Mouse (Mus musculus): ENCODE measurements at regions not wholly inside any gene's neighbourhood (a gene's known extent, or its start where the extent isn't known, plus 50 kb on each side); places are given as distances from the start of the nearest gene placed in this dataset.
"Not testable (repeated sequence)": the region's sequence is repeated elsewhere in the genome, so short reads cannot be mapped to it uniquely, and the experiment has no call there.

- H3K27ac ChIP-seq (ENCODE audit: insufficient read depth, low read length): no peak overlapping the region
- peaks cover 17% of the 10 kb centered on the region for H3K4me1 ChIP-seq (ENCODE audit: control insufficient read depth, insufficient read depth, low read length)
- TF ChIP-seq CTCF (IDR thresholded peaks at IDR 0.05; ENCODE audit: borderline replicate concordance, insufficient read depth, low read length): no peak
- TF ChIP-seq POLR2A (IDR thresholded peaks at IDR 0.05; ENCODE audit: low read depth, low read length): no peak
- no peak overlapping the region for H3K4me3 ChIP-seq (ENCODE audit: insufficient read depth, low read length)
These were observed 130.0 kb upstream of the Haao start for GRCm38 (mm10) chr17:83977725-83978124.

GRCm38 (mm10) chr17:83975813-83976212 is 128.1 kb upstream of the Haao start:
- Histone ChIP-seq H3K27ac (ENCODE audit: insufficient read depth, low read length) (no peak overlapping the region), H3K4me1 (ENCODE audit: control insufficient read depth, insufficient read depth, low read length) (peaks cover 11% of the 10 kb centered on the region), H3K4me3 (ENCODE audit: insufficient read depth, low read length) (no peak overlapping the region)
- TF ChIP-seq CTCF (IDR thresholded peaks at IDR 0.05; ENCODE audit: borderline replicate concordance, insufficient read depth, low read length): no peak
- TF ChIP-seq POLR2A (IDR thresholded peaks at IDR 0.05; ENCODE audit: low read depth, low read length): no peak

GRCm38 (mm10) chr17:83973461-83974350 is 125.9 kb upstream of the Haao start:
- Histone ChIP-seq H3K4me1 (ENCODE audit: control insufficient read depth, insufficient read depth, low read length) (peaks cover under 1% of the 10 kb centered on the region; the same call in 1 of the 2 replicates), H3K4me3 (ENCODE audit: insufficient read depth, low read length) (no peak overlapping the region), H3K27ac (ENCODE audit: insufficient read depth, low read length) (no peak overlapping the region)
- no peak for TF ChIP-seq POLR2A (IDR thresholded peaks at IDR 0.05; ENCODE audit: low read depth, low read length)
- 0 out of 2 replicates have a peak, but pooled peaks have one; percentile 29 for TF ChIP-seq CTCF (IDR thresholded peaks at IDR 0.05; ENCODE audit: borderline replicate concordance, insufficient read depth, low read length)

DNA sequence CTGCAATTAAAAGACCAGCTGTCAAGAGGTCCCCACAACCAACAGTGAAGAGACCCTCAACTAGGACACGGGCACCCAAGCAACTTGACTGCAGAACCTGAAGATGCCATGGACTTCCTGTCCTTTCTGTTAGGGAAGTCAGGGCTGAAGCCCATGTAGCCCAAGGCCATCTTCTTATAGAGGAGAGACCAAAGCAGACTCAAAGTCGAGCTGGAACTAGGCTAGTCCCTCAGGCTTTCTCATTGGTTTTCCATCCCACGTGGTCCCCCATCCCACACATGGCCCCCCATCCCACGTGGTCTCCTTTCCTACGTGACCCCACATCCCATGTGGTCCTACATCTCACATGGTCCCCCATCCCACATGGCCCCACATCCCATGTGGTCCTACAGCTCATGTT is 125.1 kb upstream of the Haao start:
- no peak overlapping the region for H3K27ac ChIP-seq (ENCODE audit: insufficient read depth, low read length)
- TF ChIP-seq POLR2A (IDR thresholded peaks at IDR 0.05; ENCODE audit: low read depth, low read length) (no peak), CTCF (IDR thresholded peaks at IDR 0.05; ENCODE audit: borderline replicate concordance, insufficient read depth, low read length) (no peak)
- H3K4me1 ChIP-seq (ENCODE audit: control insufficient read depth, insufficient read depth, low read length): no peaks in the 10 kb centered on the region
- no peak overlapping the region for H3K4me3 ChIP-seq (ENCODE audit: insufficient read depth, low read length)

- no peak for TF ChIP-seq CTCF (IDR thresholded peaks at IDR 0.05; ENCODE audit: borderline replicate concordance, insufficient read depth, low read length)
- no peak for TF ChIP-seq POLR2A (IDR thresholded peaks at IDR 0.05; ENCODE audit: low read depth, low read length)
- no peak overlapping the region for H3K27ac ChIP-seq (ENCODE audit: insufficient read depth, low read length)
- H3K4me3 ChIP-seq (ENCODE audit: insufficient read depth, low read length): no peak overlapping the region
- H3K4me1 ChIP-seq (ENCODE audit: control insufficient read depth, insufficient read depth, low read length): no peaks in the 10 kb centered on the region
These were observed 124.7 kb upstream of the Haao start for GRCm38 (mm10) chr17:83972470-83972869.

DNA sequence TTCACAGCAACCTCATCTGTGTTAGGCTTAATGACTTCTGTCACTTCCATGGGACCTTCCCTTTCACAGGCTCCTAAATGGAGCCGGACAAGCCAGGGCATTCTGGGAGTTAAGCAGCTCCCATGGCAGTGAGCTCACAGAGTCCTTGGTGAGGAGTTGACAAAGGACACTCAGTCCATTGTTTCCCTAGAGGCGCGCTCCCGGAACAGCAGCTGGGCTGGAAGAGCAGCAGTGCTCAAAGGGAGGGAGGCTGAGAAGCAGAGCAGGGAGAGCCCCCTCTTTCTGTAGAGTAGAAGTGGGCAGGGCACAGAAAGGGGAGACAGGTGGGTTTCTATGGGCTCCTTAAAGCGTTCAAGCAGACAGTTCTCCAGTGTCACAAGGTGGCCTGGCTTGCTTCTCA is 124.3 kb upstream of the Haao start:
- Histone ChIP-seq H3K27ac (ENCODE audit: insufficient read depth, low read length) (no peak overlapping the region), H3K4me1 (ENCODE audit: control insufficient read depth, insufficient read depth, low read length) (no peaks in the 10 kb centered on the region), H3K4me3 (ENCODE audit: insufficient read depth, low read length) (no peak overlapping the region)
- TF ChIP-seq CTCF (IDR thresholded peaks at IDR 0.05; ENCODE audit: borderline replicate concordance, insufficient read depth, low read length) (no peak), POLR2A (IDR thresholded peaks at IDR 0.05; ENCODE audit: low read depth, low read length) (no peak)

DNA sequence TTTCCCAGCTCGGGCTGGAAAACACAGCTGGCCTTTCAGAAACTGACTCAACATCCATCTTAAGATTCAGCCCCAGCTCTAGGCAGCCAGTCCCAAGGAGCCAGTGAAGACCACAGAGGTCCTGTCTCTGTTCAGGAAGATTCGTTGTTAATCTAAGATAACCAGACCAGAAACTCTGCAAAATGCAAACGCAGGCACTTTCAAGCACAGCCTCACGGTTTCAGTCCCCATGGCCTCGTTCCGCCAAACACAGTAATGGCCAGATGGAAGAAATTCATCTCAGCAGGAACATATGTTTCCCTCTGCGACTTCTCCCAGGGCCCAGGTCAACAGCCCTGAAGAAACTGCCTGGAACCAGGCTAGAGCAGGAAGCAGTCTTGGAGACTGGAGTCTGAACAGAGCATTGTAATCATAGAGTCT is 121.7 kb upstream of the Haao start:
- TF ChIP-seq POLR2A (IDR thresholded peaks at IDR 0.05; ENCODE audit: low read depth, low read length) (no peak), CTCF (IDR thresholded peaks at IDR 0.05; ENCODE audit: borderline replicate concordance, insufficient read depth, low read length) (no peak)

GRCm38 (mm10) chr17:83968124-83968523 is 120.4 kb upstream of the Haao start:
- H3K4me3 ChIP-seq (ENCODE audit: insufficient read depth, low read length); H3K4me1 ChIP-seq (ENCODE audit: control insufficient read depth, insufficient read depth, low read length); H3K27ac ChIP-seq (ENCODE audit: insufficient read depth, low read length): not testable (repeated sequence)

More for the DNA sequence above, 121.7 kb upstream of the Haao start:
- no peak overlapping the region for H3K4me3 ChIP-seq (ENCODE audit: insufficient read depth, low read length)
- no peaks in the 10 kb centered on the region for H3K4me1 ChIP-seq (ENCODE audit: control insufficient read depth, insufficient read depth, low read length)
- H3K27ac ChIP-seq (ENCODE audit: insufficient read depth, low read length): no peak overlapping the region

- H3K4me3 ChIP-seq (ENCODE audit: insufficient read depth, low read length): no peak overlapping the region
- no peak overlapping the region for H3K27ac ChIP-seq (ENCODE audit: insufficient read depth, low read length)
- no peaks in the 10 kb centered on the region for H3K4me1 ChIP-seq (ENCODE audit: control insufficient read depth, insufficient read depth, low read length)
- no peak for TF ChIP-seq POLR2A (IDR thresholded peaks at IDR 0.05; ENCODE audit: low read depth, low read length)
- no peak for TF ChIP-seq CTCF (IDR thresholded peaks at IDR 0.05; ENCODE audit: borderline replicate concordance, insufficient read depth, low read length)
These were observed 119.2 kb upstream of the Haao start for GRCm38 (mm10) chr17:83967007-83967406.

DNA sequence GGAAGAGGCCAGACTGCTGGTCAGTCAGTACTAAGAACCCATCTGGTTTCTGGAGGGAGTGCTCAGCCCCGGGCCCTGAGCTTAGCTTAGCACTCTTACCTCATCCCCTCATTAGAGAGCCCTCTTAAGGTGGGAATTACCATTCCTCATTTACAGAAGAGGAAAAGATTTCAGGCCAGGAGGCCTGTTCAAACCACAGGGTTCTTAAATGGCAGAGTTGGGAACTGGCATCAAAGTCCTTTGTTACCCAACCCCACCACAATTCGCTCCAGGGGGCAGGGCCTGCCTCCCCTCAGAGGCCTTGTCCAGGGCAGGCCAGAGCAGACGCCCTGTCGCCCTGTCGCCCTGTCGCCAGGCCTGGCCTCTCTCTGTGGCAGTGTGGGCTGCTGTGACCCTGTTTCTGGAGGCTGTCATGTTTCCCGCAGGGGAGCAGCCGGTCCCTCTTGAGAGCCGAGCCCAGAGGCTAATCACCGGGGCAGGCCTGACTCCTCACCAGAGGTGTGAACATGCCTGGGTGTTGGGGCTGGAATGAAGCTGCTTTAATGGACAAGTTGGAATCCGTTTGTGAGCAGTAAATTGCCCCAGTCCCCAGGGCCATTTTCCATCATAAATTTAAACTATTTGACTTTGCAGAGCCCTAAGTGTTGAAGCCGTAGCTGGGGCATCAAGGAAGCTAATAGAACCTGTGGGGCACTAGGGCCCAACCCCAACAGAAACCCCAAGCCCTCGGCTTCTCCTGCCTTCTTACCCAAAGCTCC is 116.9 kb upstream of the Haao start:
- no peak overlapping the region for H3K4me3 ChIP-seq (ENCODE audit: insufficient read depth, low read length)
- H3K4me1 ChIP-seq (ENCODE audit: control insufficient read depth, insufficient read depth, low read length): no peaks in the 10 kb centered on the region
- TF ChIP-seq CTCF (IDR thresholded peaks at IDR 0.05; ENCODE audit: borderline replicate concordance, insufficient read depth, low read length): no peak
- no peak for TF ChIP-seq POLR2A (IDR thresholded peaks at IDR 0.05; ENCODE audit: low read depth, low read length)

More for the DNA sequence above, 116.9 kb upstream of the Haao start:
- no peak overlapping the region for H3K27ac ChIP-seq (ENCODE audit: insufficient read depth, low read length)

All from embryonic fibroblast, embryonic 13.5 days (primary cell).